Mouse (Mus musculus): Measurements from ENCODE around the gene Dpf2.

Dpf2 gene

GRCm38 (mm10) chr19:5913007-5913719 is at the start of gene Dpf2:
Dpf2 (minus strand) TSS chr19:5913010.
- no peak for DNase-seq

DNA sequence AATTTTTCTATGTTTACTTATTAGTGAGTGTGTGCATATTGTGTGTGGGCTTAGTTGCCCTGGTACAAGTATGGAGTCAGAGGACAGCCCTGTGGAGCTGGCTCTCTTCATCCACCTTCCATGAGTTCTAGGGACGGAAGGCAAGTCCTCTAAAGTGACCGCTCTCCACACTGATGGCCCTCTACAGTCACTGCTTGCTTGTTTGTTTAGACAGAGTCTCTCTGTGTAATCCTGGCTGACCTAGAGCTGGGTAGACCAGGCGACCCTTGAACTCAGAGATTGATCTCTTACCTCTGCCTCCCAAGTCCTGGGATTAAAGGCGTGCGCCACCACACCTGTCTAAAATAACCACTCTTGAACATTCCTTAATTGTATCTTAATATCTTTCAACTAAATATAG is 44.6 kb upstream of the Dpf2 start:
- DNase-seq, result no peak

- DNase-seq, result peak; percentile 84
Measured at GRCm38 (mm10) chr19:5956685-5957084, 43.9 kb upstream of the Dpf2 start.

- no peak for DNase-seq
Measured at GRCm38 (mm10) chr19:5955704-5956670, 43.2 kb upstream of the Dpf2 start.

- DNase-seq, result no peak
Measured at GRCm38 (mm10) chr19:5954936-5955335, 42.1 kb upstream of the Dpf2 start.

DNA sequence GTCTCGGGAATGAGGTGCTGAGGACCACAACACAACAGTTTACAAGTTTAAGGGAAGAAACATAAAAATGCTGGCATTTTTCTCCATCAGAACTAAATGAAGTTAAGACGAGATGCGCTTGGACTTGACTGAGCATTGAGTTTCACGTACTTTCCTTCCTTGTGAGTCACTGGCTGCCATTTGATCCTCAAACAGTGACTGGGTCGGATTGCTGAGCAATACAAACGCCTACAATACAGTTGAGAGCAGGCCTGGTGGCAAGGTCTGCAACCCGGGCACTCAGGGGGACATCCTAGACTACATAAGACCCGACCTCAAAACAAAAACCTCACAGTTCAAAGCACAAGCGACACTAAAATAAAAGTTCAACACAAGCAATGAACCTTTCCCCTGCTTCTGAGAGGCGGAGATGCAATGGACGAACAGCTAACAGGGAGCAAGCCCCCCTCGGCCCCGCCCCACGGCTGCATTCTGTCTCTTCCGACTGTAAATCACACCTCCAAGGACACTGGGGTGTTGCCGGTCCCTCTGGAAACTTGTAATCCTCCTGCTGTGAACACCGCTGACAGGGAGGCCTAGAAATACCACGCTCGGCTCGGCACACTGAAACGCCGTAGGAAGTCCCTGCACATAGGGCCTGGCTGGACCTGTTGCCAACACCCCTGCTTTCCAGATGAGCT is 41.4 kb upstream of the Dpf2 start:
- no peak for DNase-seq

DNA sequence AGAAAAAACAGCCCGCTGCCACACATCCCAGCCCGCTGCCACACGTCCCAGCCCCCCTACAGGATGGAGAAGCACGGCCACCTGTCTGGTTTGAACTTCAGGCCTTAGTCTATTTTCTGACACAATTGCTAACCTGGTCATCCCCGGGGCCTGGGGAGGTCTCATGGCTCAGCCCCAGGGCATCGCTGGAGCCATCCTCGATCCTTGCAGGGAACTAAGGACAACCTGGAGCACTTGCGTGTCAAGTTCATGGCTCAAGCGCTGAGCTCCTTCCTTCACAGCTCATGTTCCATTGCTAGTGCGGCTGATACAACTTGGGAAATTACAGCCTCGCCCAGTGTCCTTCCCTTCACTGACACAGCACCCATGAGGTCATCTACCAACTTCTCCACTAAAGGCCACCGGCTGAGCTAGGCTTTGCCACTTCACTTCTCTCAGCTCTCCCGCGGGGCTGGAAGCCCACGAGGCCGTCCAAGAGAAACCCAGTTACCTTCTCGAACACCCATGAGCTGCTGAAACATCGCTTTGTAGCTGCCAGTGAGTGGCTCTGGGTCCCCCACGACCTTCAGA is 40.5 kb upstream of the Dpf2 start:
- no peak for DNase-seq

GRCm38 (mm10) chr19:5952071-5952691 is 39.4 kb upstream of the Dpf2 start:
- no peak for DNase-seq

GRCm38 (mm10) chr19:5951631-5952030 is 38.8 kb upstream of the Dpf2 start:
- no peak for DNase-seq

GRCm38 (mm10) chr19:5950218-5950617 is 37.4 kb upstream of the Dpf2 start:
- no peak for DNase-seq

GRCm38 (mm10) chr19:5945891-5946290 is 33.1 kb upstream of the Dpf2 start:
- DNase-seq, result no peak

DNA sequence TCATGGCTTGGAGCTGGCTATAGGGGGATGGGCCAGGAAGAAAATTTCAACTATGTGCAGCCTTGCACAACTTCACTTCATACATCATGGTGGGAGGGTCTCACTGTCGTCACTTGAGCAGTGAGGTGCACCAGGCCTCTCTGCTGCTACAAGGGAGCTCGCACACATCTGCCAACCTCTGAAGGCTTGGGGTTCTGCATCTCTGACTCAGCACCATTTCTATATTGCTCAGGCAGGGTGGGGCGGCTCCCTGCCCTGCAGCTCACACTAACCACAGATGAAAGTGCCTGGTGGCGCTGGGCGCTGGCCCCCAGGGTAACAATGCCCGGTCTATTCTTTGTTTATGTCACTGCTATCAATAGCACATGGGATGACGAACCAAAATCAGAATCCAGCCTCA is 32.2 kb upstream of the Dpf2 start:
- DNase-seq, result no peak

- no peak for DNase-seq
Measured at GRCm38 (mm10) chr19:5944145-5944544, 31.3 kb upstream of the Dpf2 start.

DNA sequence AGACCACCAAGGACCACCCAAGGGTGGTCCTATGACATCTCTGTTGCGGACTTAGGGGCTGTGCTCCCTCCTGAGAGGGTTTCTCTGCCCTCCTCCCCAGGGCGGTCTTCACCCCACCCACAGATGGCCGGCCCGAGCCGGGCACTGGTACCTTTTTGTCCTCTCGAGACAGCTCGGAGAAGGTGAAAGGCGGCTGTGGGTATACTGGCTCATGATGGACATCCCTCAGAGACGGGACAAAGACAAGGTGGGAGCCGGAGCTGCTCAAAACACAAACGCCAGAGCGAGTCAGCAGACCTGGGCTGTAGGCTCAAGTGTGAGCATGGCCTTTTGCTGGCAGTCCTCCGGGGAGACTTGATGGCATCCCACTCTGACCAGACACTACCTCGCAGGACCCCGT is 30.6 kb upstream of the Dpf2 start:
- no peak for DNase-seq

DNA sequence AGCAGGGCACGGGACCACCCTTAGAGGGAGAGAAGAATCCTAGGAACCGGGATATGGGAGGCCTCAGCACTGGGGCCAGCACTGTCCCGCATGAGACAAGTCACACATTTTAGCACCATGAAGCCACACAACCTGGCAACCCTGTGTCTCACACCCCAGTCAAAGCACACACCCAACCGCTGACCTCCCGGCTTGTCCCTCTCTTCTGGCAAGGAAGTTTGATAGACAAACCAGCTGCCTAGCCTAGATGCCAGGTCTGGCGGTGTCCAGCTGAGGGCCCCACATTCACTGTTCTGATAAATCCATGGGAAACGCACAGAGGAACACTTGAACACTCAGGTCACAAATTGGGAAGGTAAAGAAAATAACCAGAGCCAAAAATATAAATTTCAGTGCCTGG is 29.8 kb upstream of the Dpf2 start:
- no peak for DNase-seq

DNA sequence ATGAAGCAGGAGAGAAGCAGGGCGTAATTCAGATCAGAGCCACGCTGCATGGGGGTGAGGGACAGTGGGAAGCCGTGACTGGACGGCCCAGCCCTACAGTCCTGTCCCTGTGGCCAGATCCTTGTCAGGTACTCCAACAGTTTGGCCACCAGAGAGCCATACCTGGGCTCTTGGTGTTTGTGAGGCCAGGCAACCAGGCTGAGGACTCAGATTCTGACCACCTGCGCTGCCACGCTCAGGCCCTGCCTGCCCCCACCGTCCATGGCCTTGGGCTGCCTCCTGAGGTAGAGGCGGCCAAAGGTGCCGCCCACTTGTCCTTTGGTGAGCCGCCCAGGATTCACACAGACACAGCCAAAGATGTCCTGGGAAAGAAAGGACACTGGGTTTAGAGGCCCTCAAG is 27.8 kb upstream of the Dpf2 start:
- DNase-seq, result no peak

- no peak for DNase-seq
Measured at GRCm38 (mm10) chr19:5940173-5940572, 27.4 kb upstream of the Dpf2 start.

GRCm38 (mm10) chr19:5939715-5940114 is 26.9 kb upstream of the Dpf2 start:
- DNase-seq, result no peak

DNA sequence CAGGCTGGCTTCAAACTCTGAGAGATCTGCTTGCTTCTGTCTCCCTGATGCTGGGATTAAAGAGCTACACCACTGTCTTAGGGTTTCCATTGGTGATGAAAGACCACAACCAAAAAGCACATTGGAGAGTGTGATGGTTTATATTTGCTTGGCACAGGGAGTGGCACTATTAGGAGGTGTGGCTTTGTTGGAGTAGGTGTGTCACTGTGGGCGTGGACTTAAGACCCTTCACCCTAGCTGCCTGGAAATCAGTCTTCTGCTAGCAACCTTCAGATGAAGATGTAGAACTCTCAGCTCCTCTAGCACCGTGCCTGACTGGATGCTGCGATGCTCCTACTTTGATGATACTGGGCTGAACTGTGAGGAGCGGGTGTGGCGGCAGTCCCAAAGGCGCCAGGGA is 25.7 kb upstream of the Dpf2 start:
- no peak for DNase-seq

- no peak for DNase-seq
Measured at GRCm38 (mm10) chr19:5937836-5938406, 25.1 kb upstream of the Dpf2 start.

DNA sequence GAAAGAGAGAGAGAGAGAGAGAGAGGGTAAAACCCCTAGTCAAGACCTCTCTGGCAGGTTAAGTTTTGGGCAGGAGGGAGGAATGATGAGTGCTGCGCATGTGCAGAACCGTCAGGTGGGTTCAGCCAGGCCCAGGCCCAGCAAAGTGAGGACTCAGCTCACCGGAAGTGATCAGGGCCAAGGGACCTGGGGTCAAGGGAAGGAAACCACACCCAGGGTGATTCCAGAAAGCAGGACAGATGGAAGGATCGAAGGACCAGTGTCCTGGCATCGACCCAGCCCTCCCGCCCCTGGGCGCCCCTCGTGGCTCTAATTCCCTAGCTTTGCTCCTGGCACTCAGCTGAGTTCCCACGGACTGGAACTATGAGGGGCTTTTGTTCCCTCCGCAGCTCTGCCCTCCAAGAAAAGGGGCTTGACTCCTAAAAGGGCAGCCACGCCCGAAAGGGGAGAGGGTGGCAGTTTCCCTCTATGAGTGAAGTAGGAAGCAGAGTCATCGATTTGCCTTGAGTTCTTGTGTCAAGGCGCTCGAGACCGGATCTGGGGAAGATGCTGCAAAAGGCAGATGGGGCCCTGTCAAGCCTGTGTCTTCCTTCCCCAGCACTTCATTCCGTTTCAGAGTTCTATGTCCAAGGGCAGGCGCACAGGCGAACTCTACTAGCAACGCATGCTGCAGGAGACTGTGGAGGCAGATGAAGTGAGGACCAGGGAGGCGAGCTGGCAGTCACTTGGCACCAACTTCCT is 24.5 kb upstream of the Dpf2 start:
- no peak for DNase-seq

GRCm38 (mm10) chr19:5935691-5936090 is 22.9 kb upstream of the Dpf2 start:
- DNase-seq, result no peak

Data from B cell, adult 2 months (primary cell).